Mouse (Mus musculus) kidney, postnatal 36 days (tissue): Measurements from ENCODE around the gene Eif4e1b.
A peak's percentile ranks its signal among the peaks of the same experiment; 100 is the strongest.

Experiments
- DNase-seq, 2 experiments: peaks; one replicate each; pipeline ENCODE4 v3.0.0; 2021 to 2022; ENCODE audit warnings: mixed read lengths in 2 of 2

Gene Eif4e1b

GRCm38 (mm10) chr13:54760164-54760795 lies 23.5 kb upstream of the Eif4e1b start:
- DNase-seq: no peak

DNA sequence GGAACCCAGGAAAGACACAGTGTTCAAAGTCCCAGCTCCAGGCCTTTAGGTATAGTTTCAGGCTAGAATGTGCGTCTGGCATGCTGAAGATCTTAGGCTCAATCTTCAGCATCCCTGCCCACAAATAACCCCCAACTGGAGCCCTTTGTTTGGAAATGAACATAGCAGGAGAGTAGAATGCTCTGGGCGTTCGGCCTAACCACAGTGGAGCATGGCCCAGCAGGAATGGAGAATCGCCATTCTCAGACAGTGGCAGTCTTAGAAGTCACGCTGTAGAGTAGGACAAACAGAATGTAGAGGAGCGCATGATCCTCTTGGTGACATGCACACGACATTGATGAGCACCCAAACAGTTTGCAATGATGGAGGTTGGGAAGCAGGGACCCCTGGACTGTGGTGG lies 22.9 kb upstream of the Eif4e1b start:
- no peak for DNase-seq

DNA sequence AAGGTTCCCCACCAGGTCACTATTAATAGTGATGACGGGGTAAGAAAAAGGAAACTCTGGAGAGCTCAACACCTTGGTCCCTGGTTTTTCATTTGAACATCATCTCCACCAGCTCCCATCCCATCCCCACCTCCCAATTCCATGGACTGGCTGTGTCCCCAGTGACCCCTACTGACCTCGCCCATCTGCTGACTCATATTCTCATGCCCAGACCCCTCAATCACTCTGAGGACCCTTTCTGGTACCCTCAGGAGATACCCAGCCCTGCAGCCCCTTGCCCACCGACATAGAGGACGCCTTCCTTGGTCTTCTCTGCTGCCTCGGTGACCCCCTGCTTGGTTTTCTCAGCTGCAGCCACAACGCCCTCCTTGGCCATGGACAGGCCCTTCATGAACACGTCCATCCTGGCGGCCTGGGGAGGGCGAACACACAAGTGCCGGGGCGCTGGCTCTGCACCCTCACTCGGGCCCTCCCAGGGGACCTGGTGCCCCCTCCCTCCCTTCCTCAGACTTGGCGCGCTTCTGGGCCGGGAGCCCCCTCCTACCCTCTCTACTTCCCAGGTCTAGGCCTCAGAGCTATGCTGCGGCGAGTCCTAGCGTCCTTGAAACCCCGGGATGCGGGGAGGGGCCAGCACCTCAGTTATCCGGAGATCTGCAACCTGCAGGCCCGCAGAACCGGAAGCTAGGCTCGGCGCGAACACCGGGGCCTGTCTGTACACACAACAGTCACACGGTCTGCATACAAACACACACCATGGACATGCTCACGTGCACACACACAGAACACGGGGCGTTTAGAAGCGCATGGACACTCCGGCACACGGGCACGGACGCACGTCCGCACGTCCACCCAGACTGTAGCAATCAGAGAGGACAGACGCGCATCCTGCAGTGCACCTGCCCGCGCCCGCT lies 18.3 kb upstream of the Eif4e1b start:
- no peak for DNase-seq

DNA sequence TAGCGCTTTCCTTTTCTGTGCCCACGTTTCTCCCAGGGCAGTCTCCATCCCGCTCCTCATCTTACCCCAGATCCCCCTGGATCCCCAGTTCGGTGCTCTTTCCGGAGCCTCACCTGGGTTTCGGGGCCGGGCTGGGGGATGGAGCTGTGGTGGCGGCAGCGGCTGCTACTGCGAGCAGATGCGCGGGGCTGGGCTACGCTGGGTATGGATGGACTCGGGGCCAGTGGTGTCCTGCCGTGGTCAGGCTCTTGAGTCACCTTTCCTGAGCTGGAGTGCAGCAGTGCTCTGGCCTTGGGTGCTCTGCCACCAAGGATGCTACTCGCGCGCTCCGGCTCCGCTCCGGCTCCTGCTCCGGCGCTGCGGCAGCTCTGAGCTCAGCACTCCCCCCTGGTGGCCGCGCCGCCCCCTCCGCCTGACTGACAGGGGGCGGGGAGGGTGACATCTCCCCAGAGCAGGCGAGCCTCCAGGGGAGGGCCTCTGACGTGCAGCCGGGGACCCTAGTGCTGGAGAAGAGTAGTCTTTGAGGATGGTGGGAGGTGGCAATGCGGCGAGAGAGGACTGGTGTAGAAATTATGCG lies 17.5 kb upstream of the Eif4e1b start, which contains the start of gene Sncb:
Sncb (minus strand) TSS at position 404 of the 577 bp plus-strand sequence.
- peak in 1 of 2 experiments; percentile 68 for DNase-seq

- no peak for DNase-seq
Observed at GRCm38 (mm10) chr13:54767012-54767411, 16.8 kb upstream of the Eif4e1b start.

- peak in 1 of 2 experiments; percentile 43 for DNase-seq
Observed at GRCm38 (mm10) chr13:54780592-54780991, 3.2 kb upstream of the Eif4e1b start.

- no peak for DNase-seq
Observed at GRCm38 (mm10) chr13:54781086-54781485, 2.7 kb upstream of the Eif4e1b start.

- DNase-seq: no peak
Observed at GRCm38 (mm10) chr13:54783235-54783634, 563 bp upstream of the Eif4e1b start.

DNA sequence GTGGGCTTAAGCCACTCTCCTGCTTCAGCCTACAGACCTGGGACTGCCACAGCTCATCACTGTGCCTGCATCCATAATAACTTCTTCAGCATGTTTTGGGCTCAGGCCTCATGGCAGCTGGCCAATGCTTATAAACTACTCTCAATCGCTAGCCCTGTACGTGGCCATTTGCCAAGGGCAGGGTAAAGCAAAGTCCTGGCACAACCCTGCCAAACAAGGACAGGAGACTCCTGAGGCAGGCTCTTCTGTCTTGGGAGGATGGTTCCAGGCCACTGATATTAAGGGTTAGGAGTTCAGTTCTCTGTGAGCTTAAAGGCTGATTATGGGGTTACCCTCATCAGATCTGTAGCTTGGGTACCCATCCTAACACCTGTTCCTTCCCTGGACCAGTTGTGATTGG lies 3.8 kb downstream of the Eif4e1b start:
- DNase-seq: peak; percentile 58 to 67

DNA sequence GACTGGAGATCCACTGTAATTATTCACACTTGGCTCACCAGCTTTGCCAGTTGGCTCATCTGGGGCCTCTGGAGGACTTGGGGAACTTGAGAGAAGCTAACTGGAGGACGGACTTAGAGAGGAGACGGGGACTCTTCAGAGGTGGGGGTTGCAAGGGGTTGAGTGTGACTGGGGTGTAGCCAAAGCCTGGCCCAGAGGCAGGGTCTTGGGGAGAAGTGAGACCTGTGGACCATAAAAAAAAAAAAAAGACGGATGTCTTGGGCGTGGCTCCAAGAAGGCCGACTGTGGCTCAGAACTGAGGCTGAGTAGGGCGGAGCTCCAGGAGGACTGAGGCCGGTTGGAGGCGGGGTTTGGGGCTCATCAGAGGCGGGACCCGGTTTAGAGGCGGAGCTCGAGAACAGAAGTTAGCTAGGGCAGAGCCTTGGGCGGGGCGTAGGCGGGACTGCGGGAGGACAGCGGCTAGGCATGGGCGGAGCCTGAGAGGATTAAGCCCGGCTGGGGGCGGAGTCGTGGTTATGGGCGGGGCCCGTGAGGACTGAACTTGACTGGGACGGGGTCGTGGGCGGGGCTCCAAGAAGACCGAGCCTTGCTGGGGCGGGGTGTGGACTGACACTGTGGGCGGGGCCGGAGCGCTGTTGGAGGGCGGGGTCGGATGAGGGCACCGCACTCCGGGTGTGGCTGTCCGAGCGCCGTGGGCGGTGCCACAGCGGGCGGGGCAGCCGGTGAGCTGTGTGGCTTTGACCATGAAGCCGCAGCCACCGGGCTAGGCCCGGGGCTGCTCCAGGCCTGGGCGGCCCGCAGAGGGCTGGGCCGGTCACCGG lies 5.2 kb downstream of the Eif4e1b start, which contains the start of gene Tspan17:
Tspan17 (plus strand) TSS at position 638 of the 821 bp plus-strand sequence.
- peak; percentile 97 to 99 for DNase-seq

- peak; percentile 35 to 73 for DNase-seq
Observed at GRCm38 (mm10) chr13:54789561-54790397, 6.0 kb downstream of the Eif4e1b start.

DNA sequence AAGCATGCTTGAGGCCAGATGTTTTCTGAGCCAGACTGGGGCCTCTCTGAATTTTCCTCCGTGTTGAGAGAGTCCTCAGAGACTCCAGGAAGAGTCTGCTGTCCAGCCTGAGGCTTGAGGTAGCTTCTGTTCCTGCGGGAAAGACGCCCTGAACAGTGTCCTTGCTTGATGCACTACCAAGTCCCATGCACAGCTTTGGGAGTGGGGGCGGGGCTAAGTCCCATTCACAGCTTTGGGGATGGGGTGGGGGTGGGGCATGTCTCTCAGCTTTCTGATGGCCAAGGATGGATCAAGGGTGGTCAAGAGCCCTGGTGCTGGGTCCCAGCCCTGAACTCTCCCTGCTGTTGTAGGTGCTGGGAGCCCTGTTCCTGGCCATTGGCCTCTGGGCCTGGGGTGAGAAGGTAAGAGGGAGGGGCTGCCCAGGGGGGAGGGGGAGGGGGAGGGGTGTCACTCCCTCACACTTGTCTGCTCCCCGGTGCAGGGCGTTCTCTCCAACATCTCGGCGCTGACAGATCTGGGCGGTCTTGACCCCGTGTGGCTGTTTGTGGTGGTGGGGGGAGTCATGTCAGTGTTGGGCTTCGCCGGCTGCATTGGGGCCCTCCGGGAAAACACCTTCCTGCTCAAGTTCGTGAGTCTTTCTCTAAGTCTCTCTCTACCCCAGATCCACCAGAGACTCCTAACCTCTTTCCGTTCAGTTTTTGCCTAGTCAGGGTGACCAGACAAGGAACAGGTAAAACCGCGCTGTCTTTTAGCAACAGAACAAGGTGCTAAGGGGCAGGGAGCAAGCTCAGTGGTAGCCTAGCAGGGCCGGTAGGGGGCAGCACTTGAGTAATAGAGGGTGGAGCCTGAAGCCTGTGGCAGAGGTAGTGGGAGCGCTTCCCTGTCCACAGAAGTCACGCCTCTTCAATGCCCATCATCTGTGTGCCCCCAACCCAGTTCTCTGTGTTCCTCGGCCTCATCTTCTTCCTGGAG lies 8.7 kb downstream of the Eif4e1b start:
- DNase-seq: peak in 1 of 2 experiments; percentile 45

GRCm38 (mm10) chr13:54794002-54794577 lies 10.3 kb downstream of the Eif4e1b start:
- no peak for DNase-seq

DNA sequence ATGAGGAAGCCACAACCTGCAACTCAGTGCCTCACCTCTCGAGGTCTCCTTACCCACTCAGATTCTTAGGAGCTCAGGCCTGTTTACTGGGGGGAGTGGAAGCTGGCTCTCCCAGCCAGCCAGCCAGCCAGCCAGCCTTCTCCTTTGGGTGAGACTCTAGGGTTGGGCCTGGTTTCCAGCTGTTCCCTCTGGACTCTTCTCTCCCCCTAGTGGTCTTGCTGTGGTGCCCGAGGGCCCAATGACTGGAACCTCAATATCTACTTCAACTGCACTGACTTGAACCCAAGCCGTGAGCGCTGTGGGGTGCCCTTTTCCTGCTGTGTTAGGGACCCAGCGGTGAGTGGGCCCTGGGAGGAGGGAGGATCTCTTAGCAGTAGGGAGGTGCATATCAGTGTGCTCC lies 11.0 kb downstream of the Eif4e1b start:
- DNase-seq: no peak

DNA sequence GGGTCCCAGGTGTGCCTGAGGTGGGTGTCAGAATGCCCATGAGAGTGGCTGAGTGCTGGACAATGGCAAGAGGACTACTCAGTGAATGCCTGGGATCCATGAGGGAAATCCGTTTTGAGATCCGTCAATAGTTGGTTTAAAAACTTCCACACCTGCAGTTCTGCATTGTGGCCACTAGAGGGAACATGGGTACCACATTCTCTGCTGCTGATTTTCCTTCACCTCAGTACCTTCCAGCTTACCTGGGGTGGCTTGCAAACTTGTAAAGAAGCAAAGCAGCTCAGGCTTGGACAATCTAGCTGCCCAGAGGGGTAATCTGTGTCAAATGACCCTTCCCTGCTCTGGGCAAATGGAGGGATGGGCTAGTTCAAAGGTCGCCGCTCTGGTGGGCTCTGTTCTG lies 13.6 kb downstream of the Eif4e1b start:
- peak; percentile 29 to 59 for DNase-seq

DNA sequence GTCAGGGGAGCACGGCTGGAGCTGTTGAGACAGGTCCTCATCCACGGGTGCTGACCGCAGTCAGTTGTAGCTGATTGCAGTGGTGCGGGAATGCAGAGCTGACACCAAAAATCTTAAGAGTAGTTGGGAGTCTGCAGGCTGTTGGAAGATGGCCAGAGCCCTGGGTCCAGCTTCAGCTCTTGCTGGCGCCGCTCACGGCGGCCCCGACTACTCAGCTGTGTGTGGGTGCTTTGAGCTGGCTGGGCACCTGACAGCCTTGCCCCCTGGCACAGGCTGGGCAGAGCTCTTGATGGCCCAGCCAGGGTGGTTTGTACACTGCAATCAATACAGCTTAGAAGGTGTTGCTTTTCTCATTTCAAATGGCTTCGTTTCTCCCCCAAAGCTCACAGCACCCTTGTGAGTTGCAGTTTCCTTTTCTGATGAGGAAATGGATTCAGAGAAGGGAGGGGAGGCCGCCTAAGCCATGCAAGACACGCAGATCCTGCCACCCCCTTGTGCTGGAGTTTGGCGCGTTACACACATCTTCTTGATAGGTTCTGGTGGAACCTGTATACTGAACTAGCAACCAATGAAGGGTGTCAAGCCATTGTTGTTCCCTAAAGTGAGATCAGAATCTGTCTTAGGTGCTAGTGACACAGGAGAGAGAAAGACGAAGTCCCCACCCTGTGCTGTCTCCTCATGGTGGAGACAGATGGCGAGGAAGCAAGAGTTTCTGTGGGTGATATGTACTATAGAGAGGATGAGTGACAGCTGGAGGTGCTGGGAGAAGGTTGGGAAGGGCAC lies 14.3 kb downstream of the Eif4e1b start:
- DNase-seq: no peak

DNA sequence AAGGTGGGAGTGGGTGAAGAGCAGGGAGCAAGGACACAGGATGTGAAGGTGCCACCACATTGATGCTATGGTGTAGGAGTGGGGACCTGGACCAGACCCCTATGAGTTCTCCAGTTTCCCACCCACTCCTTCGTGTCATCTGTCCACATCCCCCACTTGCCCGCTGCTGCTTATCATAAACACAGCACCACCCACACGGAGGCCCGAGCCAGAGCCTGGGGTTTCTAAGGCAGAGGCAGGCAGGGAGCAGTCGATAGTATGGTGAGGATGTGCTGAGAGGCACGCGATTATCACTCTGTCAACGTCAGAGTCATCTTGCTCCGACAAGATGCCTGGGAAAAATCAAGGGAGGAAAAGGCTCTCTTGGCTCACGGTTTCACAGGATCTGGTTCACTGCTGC lies 14.9 kb downstream of the Eif4e1b start:
- no peak for DNase-seq

DNA sequence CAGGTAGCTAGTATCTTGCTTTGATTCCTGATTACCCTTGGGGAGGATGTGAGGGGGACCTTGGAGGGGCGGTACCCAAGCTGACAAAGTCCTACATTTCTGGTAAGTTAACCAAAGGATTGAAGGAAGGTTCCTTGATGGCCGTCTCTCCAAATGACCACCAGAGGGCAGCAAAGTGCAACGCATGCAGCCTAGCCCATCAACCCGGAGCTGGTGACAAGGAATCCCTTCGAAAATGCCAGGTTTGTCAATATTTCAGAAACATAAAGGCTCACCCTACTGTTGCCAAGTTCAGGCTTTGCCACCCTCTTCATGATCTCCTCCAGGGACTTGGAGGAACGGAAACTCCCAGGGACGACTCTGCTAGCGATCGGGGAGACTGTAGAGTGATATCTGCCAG lies 15.9 kb downstream of the Eif4e1b start:
- peak; percentile 66 to 86 for DNase-seq

DNA sequence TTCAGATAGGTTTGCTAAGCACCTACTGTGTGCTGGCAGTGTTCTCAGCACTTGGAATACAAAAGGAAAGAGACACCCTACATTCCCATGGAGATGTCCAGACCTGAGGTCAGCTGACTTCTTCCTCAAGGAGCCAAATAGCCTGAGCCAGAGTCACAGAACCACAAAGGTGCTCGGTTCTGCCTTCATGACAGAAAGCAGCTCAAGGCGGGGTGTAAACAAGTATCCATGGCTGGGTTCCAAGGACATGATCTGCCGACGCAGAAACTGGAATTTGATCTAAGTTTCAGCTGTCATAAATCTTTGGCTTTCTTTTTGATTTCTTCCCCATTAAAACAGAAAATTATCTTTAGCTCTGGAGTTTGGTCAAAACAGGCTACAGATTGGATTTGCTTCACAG lies 16.4 kb downstream of the Eif4e1b start:
- peak; percentile 10 to 18 for DNase-seq
